Mouse (Mus musculus): ENCODE results near the gene Tmem260.

The Tmem260 gene

DNA sequence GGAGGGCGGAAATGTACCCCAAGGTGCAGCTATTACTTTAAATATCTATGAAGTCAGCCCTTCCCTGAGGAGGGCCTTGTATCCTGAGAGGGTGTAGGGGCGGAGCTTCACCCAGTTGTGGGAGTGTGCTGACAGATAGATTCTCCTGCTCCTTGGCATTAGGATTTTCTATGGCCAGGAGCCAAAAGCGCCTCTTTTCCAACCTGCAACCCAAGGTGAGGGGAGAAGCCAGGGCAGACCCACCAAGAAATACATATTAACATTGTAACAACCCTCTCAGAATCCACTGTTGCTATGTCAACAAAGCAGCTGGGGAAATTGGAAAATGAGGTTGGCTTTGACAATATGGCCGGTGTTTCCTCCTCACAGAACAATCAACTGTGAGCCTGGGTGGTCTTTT is 107.3 kb downstream of the Tmem260 start:
- DNase-seq (ENCODE audit: inconsistent ontology term), result no peak

GRCm38 (mm10) chr14:48553754-48554153 is 107.8 kb downstream of the Tmem260 start:
- no peak for DNase-seq (ENCODE audit: inconsistent ontology term)

DNA sequence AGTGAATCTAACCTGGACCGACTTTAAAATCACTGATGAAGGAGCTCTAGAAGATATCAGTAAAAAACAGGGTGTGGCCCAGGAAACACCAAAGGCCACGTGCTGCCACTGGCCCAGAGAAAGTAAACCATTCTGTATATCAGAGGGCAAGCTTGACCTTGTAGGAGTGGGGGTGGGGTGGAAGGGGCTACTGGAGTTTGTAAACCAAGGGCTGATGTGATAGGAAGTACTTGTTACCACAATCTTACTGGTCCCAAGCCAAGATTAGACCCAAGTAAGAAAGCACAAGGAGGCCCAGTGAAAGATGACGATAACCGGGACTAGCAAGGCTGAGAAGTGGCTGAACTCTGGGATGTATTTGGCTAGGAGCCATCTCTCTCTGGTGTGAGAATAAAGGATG is 113.1 kb downstream of the Tmem260 start:
- DNase-seq (ENCODE audit: inconsistent ontology term), result no peak

GRCm38 (mm10) chr14:48559736-48560135 is 113.8 kb downstream of the Tmem260 start:
- no peak for DNase-seq (ENCODE audit: inconsistent ontology term)

GRCm38 (mm10) chr14:48566596-48566995 is 120.7 kb downstream of the Tmem260 start:
- DNase-seq (ENCODE audit: inconsistent ontology term), result no peak

Measured in Muller cell, postnatal 12 days (primary cell).